Mouse (Mus musculus) hindbrain, postnatal 0 days (tissue): ENCODE measurements around the gene Prss43. TPM values are rescaled to one million over a fixed set of nuclear protein-coding genes. Genes with fewer than 3 reads are reported as not detected.
"Not testable (repeated sequence)": the region's sequence is repeated elsewhere in the genome, so short reads cannot be mapped to it uniquely, and the experiment has no call there.

Experiments used
- ATAC-seq: fragments of 200-750 bp; cut with Nextera tagmentation; 2 replicates; pipeline ENCODE4 v1.8.0; 2017; ENCODE audit warnings: mild to moderate bottlenecking, moderate TSS enrichment, moderate library complexity
- DNase-seq: peaks from one replicate; pipeline ENCODE4 v3.0.0-alpha.2; 2015; ENCODE audit warnings: low spot score
- H3K27ac ChIP-seq: fragments of 300-500 bp; sonication (generic); 2 replicates; pipeline ENCODE4 v1.5.1; 2014; ENCODE audit warnings: mild to moderate bottlenecking
- H3K27me3 ChIP-seq: fragments of 300-500 bp; sonication (generic); 2 replicates; pipeline ENCODE4 v1.6.1; 2014; ENCODE audit warnings: low read length, mixed read lengths; ENCODE audit not compliant: insufficient read depth
- H3K36me3 ChIP-seq: fragments of 300-500 bp; sonication (generic); 2 replicates; pipeline ENCODE4 v1.6.1; 2014; ENCODE audit warnings: low read length, mixed read lengths; ENCODE audit not compliant: insufficient read depth
- H3K4me1 ChIP-seq: fragments of 300-500 bp; sonication (generic); 2 replicates; pipeline ENCODE4 v1.6.1; 2014; ENCODE audit warnings: antibody characterized with exemption, low read length, mixed read lengths; ENCODE audit not compliant: insufficient read depth
- H3K4me2 ChIP-seq: fragments of 300-500 bp; sonication (generic); 2 replicates; pipeline ENCODE4 v1.6.1; 2014; ENCODE audit warnings: low read depth, mild to moderate bottlenecking, low read length, moderate library complexity, mixed read lengths
- H3K4me3 ChIP-seq: fragments of 300-500 bp; sonication (generic); 2 replicates; pipeline ENCODE4 v1.5.1; 2014; ENCODE audit warnings: low read length
- H3K9ac ChIP-seq: fragments of 300-500 bp; sonication (generic); replicated peaks from 2 replicates; pipeline ENCODE4 v1.6.1; 2014; ENCODE audit warnings: mild to moderate bottlenecking, low read length, moderate library complexity, mixed read lengths
- H3K9me3 ChIP-seq: fragments of 300-500 bp; sonication (generic); 2 replicates; pipeline ENCODE4 v1.6.1; 2016; ENCODE audit warnings: low read length, mixed read lengths
- CTCF ChIP-seq: IDR thresholded peaks from 2 replicates; pipeline ENCODE4 v1.5.1; 2016; ENCODE audit warnings: antibody characterized with exemption, control low read depth, low read depth
- WGBS: fragments of 180-500 bp; shearing (Covaris S2); extraction: QIAGEN DNeasy Blood & Tissue Kit; methylation state at CpG from one replicate; pipeline ENCODE4 v1.1.7; 2014; 5-methylcytosine and 5-hydroxymethylcytosine counted together
- polyA plus RNA-seq: library from polyadenylated mRNA; unstranded; fragments of >200 nt; fragmentation: Nextera tagmentation; extraction: Ambion mirVana; gene quantifications from 2 replicates; pipeline ENCODE4 v1.2.1, GENCODE M21; 2015
- total RNA-seq: library from RNA; depleted of rRNA; stranded (reverse); fragments of >200 nt; gene quantifications from 2 replicates; pipeline ENCODE4 v1.2.3, GENCODE M21; 2014

The Prss43 gene
- total and polyA plus RNA-seq, 2 experiments from 2014 or later: 0.21 TPM; not detected in 1

DNA sequence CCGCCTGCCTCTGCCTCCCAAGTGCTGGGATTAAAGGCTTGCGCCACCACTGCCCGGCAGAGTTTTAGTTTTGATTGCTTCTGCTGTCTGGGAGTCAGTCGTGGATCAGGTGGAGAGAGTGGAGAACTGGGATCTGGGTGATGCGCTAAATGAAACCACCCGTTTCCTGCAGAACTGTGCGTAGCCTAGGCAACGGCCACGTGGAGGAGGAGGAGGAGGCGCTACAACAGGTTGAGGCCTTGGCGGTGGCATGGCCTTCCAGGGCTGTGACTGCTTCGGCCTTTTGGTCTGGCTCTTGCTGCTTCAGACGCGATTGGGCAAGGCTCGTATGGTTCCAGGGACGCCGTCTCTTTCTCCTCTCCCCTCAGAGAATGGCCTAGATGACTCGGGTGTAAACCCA lies 12.7 kb upstream of the Prss43 start, which contains the start of gene Prss44:
TSS of gene Prss44 (plus strand) at position 206 of the 400 bp plus-strand sequence.
- no peak within 1 kb of the TSS for H3K27ac ChIP-seq
- H3K4me3 ChIP-seq: no peak within 1 kb of the TSS
- no peak within 1 kb of the TSS for H3K4me2 ChIP-seq
- DNase-seq: no peak
- no peak within 1 kb of the TSS for H3K9ac ChIP-seq
- 65% methylated on average over 18 of the region's 18 CpGs for WGBS
- no peaks in the 10 kb centered on the region for H3K36me3 ChIP-seq
- H3K4me1 ChIP-seq: no peaks in the 10 kb centered on the region
- H3K27me3 ChIP-seq: no peaks in the 10 kb centered on the region
- no peaks in the 10 kb centered on the region for H3K9me3 ChIP-seq
- no peak for ATAC-seq
- TF ChIP-seq CTCF: no peak

DNA sequence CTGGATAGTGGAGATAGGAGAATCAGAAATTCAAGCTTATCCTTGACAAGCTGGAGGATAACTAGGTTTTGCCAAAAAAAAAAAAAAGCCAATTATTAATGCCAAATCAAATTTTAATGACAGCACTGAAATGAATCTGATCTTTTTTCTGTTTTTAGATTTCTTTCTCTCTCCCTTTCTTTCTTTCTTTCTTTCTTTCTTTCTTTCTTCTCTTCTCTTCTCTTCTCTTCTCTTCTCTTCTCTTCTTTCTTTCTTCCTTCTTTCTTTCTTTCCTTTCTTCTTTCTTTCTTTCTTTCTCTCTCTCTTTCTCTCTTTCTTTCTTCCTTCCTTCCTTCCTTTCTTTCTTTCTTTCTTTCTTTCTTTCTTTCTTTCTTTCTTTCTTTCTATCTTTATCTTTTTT lies 5.9 kb upstream of the Prss43 start:
- DNase-seq, H3K9me3 ChIP-seq, H3K4me1 ChIP-seq, H3K4me2 ChIP-seq, H3K27ac ChIP-seq, H3K27me3 ChIP-seq, H3K9ac ChIP-seq, H3K36me3 ChIP-seq, H3K4me3 ChIP-seq, ATAC-seq: not testable (repeated sequence)

DNA sequence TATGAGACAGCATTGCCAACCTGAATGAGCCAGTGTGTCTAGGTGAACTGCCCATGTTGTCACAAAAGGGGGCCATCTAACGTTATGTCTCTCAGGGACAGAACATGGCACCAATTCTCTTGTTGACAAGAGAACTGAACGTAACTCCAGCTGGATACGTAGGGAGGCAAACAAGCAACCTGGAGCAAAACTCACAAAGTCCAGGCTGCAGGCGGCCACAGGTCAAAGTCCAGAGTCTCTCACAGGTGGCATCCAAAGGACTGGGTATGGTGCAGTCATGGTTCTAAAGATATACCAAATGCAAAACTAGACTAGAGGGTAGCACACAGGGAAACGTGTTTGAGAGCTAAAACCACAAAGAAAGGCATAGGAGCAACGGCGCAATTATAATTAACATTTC lies 5.1 kb upstream of the Prss43 start:
- DNase-seq: no peak
- Histone ChIP-seq H3K4me2 (no peak overlapping the region), H3K9ac (no peak overlapping the region), H3K27me3 (no peaks in the 10 kb centered on the region), H3K4me1 (no peaks in the 10 kb centered on the region), H3K4me3 (no peak overlapping the region), H3K9me3 (no peaks in the 10 kb centered on the region), H3K27ac (no peak overlapping the region), H3K36me3 (no peaks in the 10 kb centered on the region)
- ATAC-seq: no peak
- 85% methylated on average over 7 of the region's 7 CpGs for WGBS
- TF ChIP-seq CTCF: no peak

DNA sequence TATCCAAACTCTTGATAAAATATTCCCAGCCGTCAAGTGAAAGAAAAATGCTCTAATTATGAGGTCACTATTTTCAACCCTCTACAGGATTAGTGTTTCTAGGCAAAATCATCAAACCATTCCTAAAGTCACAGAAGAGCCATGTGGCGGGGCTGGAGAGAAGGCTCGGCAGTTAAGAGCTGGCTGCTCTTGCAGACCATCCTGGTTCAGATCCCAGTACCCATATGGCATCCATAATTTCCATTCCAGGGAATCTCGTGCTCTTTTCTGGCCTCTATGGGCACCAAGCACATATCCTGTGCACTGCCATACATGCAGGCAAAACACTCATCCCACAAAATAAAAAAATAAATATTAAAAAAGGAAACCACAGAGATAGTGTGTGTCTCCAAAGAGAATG lies 1.1 kb upstream of the Prss43 start:
- no peak for TF ChIP-seq CTCF
- DNase-seq: peak; percentile 25

DNA sequence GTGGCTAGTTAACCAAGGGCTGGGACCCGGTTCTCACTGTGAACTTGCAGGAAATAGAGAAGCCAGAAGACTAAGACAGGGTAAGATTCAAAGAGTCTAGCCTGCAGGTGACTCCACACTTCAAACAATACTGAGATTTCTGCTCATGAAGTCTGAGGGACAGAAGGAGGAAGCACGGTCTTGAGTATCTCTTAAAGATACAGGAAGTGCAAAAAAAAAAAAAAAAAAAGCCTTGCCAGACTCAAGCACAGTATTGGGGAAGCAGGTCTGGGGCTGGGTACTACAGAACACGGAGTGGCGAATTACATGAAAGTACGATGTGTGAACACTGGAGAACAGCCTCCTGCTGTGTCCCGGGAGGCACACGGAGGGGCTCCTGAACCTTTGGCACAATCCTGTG lies 658 bp upstream of the Prss43 start:
- Histone ChIP-seq H3K4me2 (no peak overlapping the region), H3K9me3 (no peaks in the 10 kb centered on the region), H3K36me3 (no peaks in the 10 kb centered on the region), H3K27ac (no peak overlapping the region), H3K4me1 (no peaks in the 10 kb centered on the region), H3K27me3 (no peaks in the 10 kb centered on the region), H3K4me3 (no peak overlapping the region), H3K9ac (no peak overlapping the region)
- 45% methylated on average over 7 of the region's 7 CpGs for WGBS
- TF ChIP-seq CTCF: no peak
- ATAC-seq (no peak), DNase-seq (no peak)

More for the DNA sequence above, 1.1 kb upstream of the Prss43 start:
- no peak for ATAC-seq
- WGBS: 56% methylated on average over 4 of the region's 4 CpGs
- Histone ChIP-seq H3K9me3 (no peaks in the 10 kb centered on the region), H3K27me3 (no peaks in the 10 kb centered on the region), H3K4me2 (no peak overlapping the region), H3K36me3 (no peaks in the 10 kb centered on the region), H3K27ac (no peak overlapping the region), H3K4me3 (no peak overlapping the region), H3K4me1 (no peaks in the 10 kb centered on the region), H3K9ac (no peak overlapping the region)

DNA sequence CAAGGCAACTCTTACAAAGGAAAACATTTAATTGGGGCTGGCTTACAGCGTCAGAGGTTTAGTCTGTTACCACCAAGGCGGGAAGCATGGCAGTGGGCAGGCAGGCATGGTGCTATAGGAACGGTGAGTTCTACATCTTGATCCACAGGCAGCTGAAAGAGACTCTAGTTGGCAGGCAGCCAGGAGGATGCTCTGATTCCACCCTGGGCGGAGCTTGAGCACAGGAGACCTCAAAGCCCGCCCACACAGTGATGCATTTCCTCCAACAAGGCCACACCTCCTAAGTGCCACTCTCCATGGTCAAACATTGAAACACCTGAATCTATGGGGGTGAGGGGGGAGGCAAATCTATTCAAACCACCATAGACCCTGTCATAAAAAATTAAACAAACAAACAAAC lies 6.5 kb downstream of the Prss43 start:
- Histone ChIP-seq H3K9ac (no peak overlapping the region), H3K9me3 (no peaks in the 10 kb centered on the region), H3K36me3 (no peaks in the 10 kb centered on the region), H3K27me3 (no peaks in the 10 kb centered on the region), H3K27ac (no peak overlapping the region), H3K4me3 (no peak overlapping the region), H3K4me2 (no peak overlapping the region), H3K4me1 (no peaks in the 10 kb centered on the region)
- DNase-seq (no peak), ATAC-seq (no peak)
- WGBS: 72% methylated on average over 5 of the region's 5 CpGs
- no peak for TF ChIP-seq CTCF

DNA sequence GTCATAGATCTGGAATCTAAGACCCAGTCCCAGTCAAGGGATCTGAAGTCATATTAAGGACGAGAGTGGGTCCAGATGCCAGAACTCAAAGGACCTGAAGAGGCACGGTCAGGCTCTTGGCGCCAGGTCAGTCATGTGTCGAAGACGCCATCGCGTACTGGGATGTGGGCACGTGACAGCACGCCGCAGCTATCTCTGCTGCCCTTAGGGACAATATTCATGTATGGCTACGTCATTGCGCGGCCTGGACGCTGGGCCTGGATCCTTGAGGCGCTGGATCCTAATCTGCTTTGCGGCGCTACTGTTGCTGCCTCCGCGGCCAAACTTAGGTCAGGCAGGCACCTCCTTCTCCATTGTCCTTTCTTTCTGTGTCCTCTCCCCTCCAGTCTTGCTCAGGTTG lies 7.9 kb downstream of the Prss43 start, which contains the start of gene Prss45:
TSS of gene Prss45 (plus strand) at position 178 of the 400 bp plus-strand sequence.
- no peak for TF ChIP-seq CTCF
- H3K4me1 ChIP-seq: no peaks in the 10 kb centered on the region
- DNase-seq (no peak), ATAC-seq (no peak)
- no peaks in the 10 kb centered on the region for H3K36me3 ChIP-seq
- H3K9ac ChIP-seq: no peak within 1 kb of the TSS
- 0 out of 2 replicates have a peak within 1 kb of the TSS, but pooled peaks have one; percentile 58 for H3K27ac ChIP-seq
- no peak within 1 kb of the TSS for H3K4me2 ChIP-seq
- H3K9me3 ChIP-seq: no peaks in the 10 kb centered on the region
- 82% methylated on average over 19 of the region's 19 CpGs for WGBS
- no peaks in the 10 kb centered on the region for H3K27me3 ChIP-seq
- H3K4me3 ChIP-seq: no peak within 1 kb of the TSS
